Mouse (Mus musculus): ENCODE results near the gene Gss.

DNA sequence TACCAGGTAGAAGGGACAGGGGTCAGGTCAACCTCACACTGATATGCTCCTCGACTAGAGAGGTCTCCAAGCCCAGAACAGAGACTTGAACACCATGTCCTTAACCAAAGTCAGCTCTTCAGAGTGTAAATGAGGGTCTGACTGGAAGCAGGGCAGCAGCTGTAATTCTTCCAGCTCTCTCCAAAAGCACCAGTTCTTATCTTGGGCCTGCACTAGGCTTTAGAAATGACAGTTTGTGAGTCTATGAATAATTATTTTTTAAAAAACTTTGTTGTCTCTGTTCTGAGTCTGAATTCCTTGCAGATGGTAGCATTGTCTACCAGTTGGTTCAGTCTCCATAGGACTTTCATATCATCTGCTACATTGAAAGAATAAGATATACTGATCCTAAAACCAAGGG, 30.4 kb downstream of the Gss start:
- TF ChIP-seq CTCF (IDR thresholded peaks at IDR 0.05) (no peak), EP300 (IDR thresholded peaks at IDR 0.05) (no peak)
